Mouse (Mus musculus) embryonic facial prominence, embryonic 14.5 days (tissue): Measurements from ENCODE around the gene Dpp8. TPM values are rescaled to one million over a fixed set of nuclear protein-coding genes. Genes with fewer than 3 reads are reported as not detected.
A peak's percentile ranks its signal among the peaks of the same experiment; 100 is the strongest.

Source experiments
- ATAC-seq: fragments of 200-750 bp; cut with Nextera tagmentation; 2 replicates; pipeline ENCODE4 v1.8.0; 2017; ENCODE audit warnings: low read depth, moderate number of reproducible peaks, moderate TSS enrichment
- DNase-seq: peaks from one replicate; pipeline ENCODE4 v3.0.0-alpha.2; 2015; ENCODE audit warnings: low spot score
- H3K27ac ChIP-seq: fragments of 300-500 bp; sonication (generic); replicated peaks from 2 replicates; pipeline ENCODE4 v1.5.1; 2014; ENCODE audit warnings: low read depth, mild to moderate bottlenecking, low read length, moderate library complexity
- H3K27me3 ChIP-seq: fragments of 300-500 bp; sonication (generic); replicated peaks from 2 replicates; pipeline ENCODE4 v1.6.1; 2014; ENCODE audit warnings: low read length; ENCODE audit not compliant: control insufficient read depth, insufficient read depth
- H3K36me3 ChIP-seq: fragments of 300-500 bp; sonication (generic); 2 replicates; pipeline ENCODE4 v1.6.1; 2014; ENCODE audit warnings: low read length, mixed read lengths; ENCODE audit not compliant: control insufficient read depth, insufficient read depth
- H3K4me1 ChIP-seq: fragments of 300-500 bp; sonication (generic); 2 replicates; pipeline ENCODE4 v1.6.1; 2014; ENCODE audit warnings: antibody characterized with exemption, low read length; ENCODE audit not compliant: control insufficient read depth, insufficient read depth
- H3K4me2 ChIP-seq: fragments of 300-500 bp; sonication (generic); 2 replicates; pipeline ENCODE4 v1.6.1; 2014; ENCODE audit warnings: low read depth, mild to moderate bottlenecking, low read length, moderate library complexity, mixed read lengths
- H3K4me3 ChIP-seq: fragments of 300-500 bp; sonication (generic); 2 replicates; pipeline ENCODE4 v1.5.1; 2014; ENCODE audit warnings: low read depth, mild to moderate bottlenecking, low read length
- H3K9ac ChIP-seq: fragments of 300-500 bp; sonication (generic); 2 replicates; pipeline ENCODE4 v1.6.1; 2014; ENCODE audit warnings: low read depth, mild to moderate bottlenecking, low read length, moderate library complexity, mixed read lengths
- H3K9me3 ChIP-seq: fragments of 300-500 bp; sonication (generic); 2 replicates; pipeline ENCODE4 v1.6.1; 2016; ENCODE audit warnings: low read length; ENCODE audit not compliant: control insufficient read depth
- WGBS: fragments of 180-500 bp; shearing (Covaris S2); extraction: QIAGEN DNeasy Blood & Tissue Kit; methylation state at CpG from one replicate; pipeline ENCODE4 v1.1.7; 2014; 5-methylcytosine and 5-hydroxymethylcytosine counted together
- polyA plus RNA-seq: library from polyadenylated mRNA; unstranded; fragments of >200 nt; fragmentation: Nextera tagmentation; extraction: Ambion mirVana; gene quantifications from 2 replicates; pipeline ENCODE4 v1.2.1, GENCODE M21; 2014

Gene Dpp8
- polyA plus RNA-seq, 1 experiment from 2014 or later = 31.7 TPM

- peak; percentile 61 for DNase-seq
- peak overlapping the region; percentile 58 for H3K9ac ChIP-seq
- 9% methylated on average over 19 of the region's 48 CpGs for WGBS
- peaks cover 4% of the 10 kb centered on the region; the same call in 1 of the 2 replicates for H3K4me1 ChIP-seq
- H3K4me3 ChIP-seq = peak overlapping the region; percentile 38
- peaks cover 56% of the 10 kb centered on the region for H3K36me3 ChIP-seq
- H3K9me3 ChIP-seq = no peaks in the 10 kb centered on the region
- ATAC-seq = peak; percentile 41; the same call in 1 of the 2 replicates
- peak overlapping the region; percentile 68 for H3K4me2 ChIP-seq
- H3K27ac ChIP-seq = no peak overlapping the region
- no peaks in the 10 kb centered on the region; the same call in 1 of the 2 replicates for H3K27me3 ChIP-seq
These were observed 91.4 kb downstream of the Dpp8 start for GRCm38 (mm10) chr9:65123552-65124168.

- no peak for DNase-seq
- peaks cover 85% of the 10 kb centered on the region for H3K36me3 ChIP-seq
These were observed 96.1 kb downstream of the Dpp8 start for GRCm38 (mm10) chr9:65128123-65128815.

GRCm38 (mm10) chr9:65131717-65132116 lies 99.5 kb downstream of the Dpp8 start:
- no peaks in the 10 kb centered on the region for H3K9me3 ChIP-seq
- H3K36me3 ChIP-seq = peaks cover 83% of the 10 kb centered on the region
- no peak for DNase-seq
- no peak overlapping the region for H3K4me3 ChIP-seq
- WGBS = 72% methylated on average over 5 of the region's 5 CpGs
- H3K4me1 ChIP-seq = no peaks in the 10 kb centered on the region; the same call in 1 of the 2 replicates
- H3K27me3 ChIP-seq = no peaks in the 10 kb centered on the region
- H3K4me2 ChIP-seq = no peak overlapping the region
- H3K27ac ChIP-seq = no peak overlapping the region
- H3K9ac ChIP-seq = no peak overlapping the region
- ATAC-seq = no peak

More at GRCm38 (mm10) chr9:65128123-65128815, 96.1 kb downstream of the Dpp8 start:
- Histone ChIP-seq H3K9ac (no peak overlapping the region), H3K9me3 (no peaks in the 10 kb centered on the region), H3K4me1 (no peaks in the 10 kb centered on the region; the same call in 1 of the 2 replicates), H3K27ac (no peak overlapping the region), H3K4me3 (peak overlapping the region; percentile 20; the same call in 1 of the 2 replicates), H3K4me2 (peak overlapping the region; percentile 41), H3K27me3 (no peaks in the 10 kb centered on the region; the same call in 1 of the 2 replicates)
- ATAC-seq = peak; percentile 48; the same call in 1 of the 2 replicates
- 16% methylated on average over 25 of the region's 25 CpGs for WGBS

Other genes with a start within 250 kb of the Dpp8 start
- 7.5 and 8.9 TPM in 2 replicates for gene Dennd4a, start 221.1 kb upstream of the Dpp8 start, polyA plus RNA-seq
- gene Slc24a1, start 80.8 kb upstream of the Dpp8 start, polyA plus RNA-seq = 0.09 TPM in 1 of 2 replicates, not detected in the other
- gene Ints14, start 71.5 kb upstream of the Dpp8 start, polyA plus RNA-seq = 44.3 and 53.2 TPM in 2 replicates
- 37.9 and 41.5 TPM in 2 replicates for gene Hacd3, start 10.7 kb upstream of the Dpp8 start, polyA plus RNA-seq
- gene Igdcc4, start 69.1 kb downstream of the Dpp8 start, polyA plus RNA-seq = 55.6 and 58.5 TPM in 2 replicates
- 1.1 and 1.4 TPM in 2 replicates for gene Igdcc3, start 108.8 kb downstream of the Dpp8 start, polyA plus RNA-seq
- 6.9 and 7.2 TPM in 2 replicates for gene Parp16, start 162.9 kb downstream of the Dpp8 start, polyA plus RNA-seq
- gene Cilp, start 232.8 kb downstream of the Dpp8 start, polyA plus RNA-seq = 9.7 and 10.7 TPM in 2 replicates